Mouse (Mus musculus): ENCODE measurements at regions not wholly inside any gene's neighbourhood (a gene's known extent, or its start where the extent isn't known, plus 50 kb on each side); places are given as distances from the start of the nearest gene placed in this dataset.

DNA sequence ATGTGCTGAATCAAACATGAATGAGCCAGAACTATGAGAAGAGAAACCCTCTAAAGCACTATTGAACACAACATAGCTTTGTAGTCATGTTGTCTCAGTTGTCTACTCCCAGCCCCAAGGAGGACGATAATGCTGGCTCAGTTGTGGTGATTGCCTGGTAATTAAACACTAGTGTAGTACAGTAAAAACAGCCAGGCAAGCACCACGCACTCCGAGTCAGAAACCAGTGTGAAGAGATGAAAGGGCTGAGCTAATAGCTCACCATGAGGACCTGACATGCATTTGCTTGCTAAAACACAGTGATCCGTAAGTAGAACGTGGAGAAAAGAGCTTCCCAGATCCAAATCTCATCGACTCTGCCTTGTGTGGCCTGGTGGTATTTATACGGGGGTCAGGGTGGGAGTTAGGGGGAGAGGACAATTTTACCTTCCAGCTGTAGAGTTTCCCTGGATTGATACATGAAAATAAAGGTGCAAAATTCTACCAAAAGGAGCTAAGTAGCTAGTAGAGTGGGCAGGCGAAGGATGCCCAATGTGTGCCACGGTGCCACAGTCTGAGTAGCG lies 80.0 kb upstream of the Otx2 start:
- ATAC-seq (ENCODE audit: low TSS enrichment) = no peak

DNA sequence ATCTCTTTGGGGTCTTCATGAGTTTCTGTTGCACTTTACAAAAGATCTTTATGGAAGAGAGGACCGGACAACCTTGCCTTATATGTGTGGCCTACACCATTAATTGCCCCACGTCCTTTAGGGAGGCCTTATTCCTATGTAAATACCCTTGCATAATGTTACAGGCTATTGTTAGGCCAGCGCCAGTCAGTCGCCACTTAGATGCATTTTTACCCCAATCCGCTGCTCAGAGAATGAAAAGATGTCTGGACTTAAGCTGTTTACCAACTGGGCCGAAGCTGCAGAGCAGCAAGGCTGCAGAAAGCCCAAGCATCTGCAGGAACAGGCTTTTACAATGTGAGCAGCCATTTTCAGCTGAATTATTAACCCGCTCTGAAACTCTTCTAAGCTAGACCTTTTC lies 79.5 kb upstream of the Otx2 start:
- no peak for ATAC-seq (ENCODE audit: low TSS enrichment)

DNA sequence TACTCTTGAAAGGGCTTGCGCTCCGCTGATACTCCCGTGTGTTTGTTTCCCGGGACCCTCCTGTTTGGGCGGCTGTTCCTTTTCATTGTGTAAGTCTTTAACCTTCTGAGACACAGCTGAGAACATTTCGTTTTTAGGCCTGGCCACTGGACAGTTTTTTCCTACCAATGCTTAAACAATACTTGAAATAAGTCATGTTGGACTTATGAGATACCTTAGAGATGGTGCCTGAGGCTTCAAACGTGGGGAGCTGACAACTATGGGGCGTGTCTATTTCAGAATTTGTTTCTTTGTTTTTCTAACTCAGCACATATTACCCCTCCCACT lies 78.9 kb upstream of the Otx2 start:
- ATAC-seq (ENCODE audit: low TSS enrichment) = no peak

DNA sequence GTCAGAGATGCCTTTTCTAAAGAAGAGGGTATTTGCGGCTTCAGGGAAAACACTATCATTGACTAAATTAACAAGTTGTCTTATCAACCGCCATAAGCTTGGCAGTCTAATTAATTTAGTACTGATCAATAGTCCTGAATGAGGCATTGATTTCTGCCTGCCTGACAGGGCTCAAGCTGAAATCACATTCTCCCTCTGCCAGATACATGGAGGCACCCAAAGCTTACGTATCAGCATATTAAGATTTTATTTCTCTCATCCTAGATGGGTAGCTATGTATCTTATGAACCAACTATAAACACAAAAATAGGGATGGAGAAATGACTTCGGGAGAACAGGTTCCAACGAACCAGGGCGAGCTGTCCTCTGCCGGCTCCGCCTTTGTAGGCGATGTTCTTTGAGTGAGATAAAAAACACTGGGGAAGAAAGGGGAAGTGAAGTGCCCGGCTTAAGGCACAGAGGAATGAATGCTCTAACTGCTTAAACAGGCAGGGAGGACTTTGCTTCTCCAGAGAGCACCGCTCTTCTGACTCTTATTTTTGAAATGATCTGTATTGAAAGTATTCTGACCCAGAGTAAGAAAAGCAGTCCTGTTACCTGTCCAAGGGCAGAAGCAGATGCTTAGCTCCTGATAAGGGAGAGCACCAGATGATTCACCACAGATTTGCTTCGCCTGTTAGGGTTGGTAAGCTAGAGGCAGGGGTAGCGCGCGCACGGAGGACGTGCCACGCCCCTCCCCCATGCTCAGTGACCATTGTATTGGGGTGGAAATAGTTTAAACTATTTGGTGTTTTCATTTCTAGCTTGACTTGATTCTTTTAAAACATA lies 78.3 kb upstream of the Otx2 start:
- no peak; the same call in 1 of the 2 replicates for ATAC-seq (ENCODE audit: low TSS enrichment)

DNA sequence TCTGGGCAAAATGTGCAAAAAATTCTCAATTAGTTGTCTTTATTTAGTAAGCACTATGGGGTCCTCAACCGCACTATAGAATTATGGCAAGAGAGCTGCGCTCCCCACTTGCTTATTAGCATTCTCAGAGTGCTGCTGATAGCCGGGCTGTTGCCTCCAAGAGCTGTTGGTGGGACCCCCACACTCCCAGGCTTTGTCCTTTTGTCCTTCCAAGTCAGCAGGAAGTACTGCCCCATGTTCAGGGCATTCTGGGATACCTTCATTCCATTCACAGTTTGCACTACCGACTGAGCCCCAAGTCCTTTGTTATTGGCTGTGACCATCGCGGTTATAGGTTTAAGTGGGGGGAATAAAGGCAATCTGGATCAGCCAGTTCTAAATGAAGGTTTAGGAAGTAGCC lies 77.4 kb upstream of the Otx2 start:
- ATAC-seq (ENCODE audit: low TSS enrichment) = no peak

DNA sequence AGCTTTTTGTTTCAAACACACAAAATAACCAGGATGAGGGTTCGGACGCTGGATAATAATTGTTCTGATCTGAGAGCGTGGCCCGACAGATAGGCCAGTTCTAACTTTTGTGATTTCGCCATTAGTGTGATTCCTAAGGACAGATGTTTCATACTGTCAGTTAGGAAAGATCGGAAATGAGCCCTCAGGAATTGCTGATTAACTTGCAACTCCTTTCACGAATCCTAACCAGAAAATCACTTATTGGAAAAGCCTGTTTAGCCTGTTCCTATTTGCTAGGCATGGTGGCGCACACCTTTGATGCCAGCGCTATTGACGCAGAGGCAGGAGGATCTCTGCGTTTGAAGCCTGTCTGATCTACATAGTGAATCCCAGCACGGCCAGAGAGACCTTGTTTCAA lies 75.4 kb upstream of the Otx2 start:
- ATAC-seq (ENCODE audit: low TSS enrichment) = no peak

DNA sequence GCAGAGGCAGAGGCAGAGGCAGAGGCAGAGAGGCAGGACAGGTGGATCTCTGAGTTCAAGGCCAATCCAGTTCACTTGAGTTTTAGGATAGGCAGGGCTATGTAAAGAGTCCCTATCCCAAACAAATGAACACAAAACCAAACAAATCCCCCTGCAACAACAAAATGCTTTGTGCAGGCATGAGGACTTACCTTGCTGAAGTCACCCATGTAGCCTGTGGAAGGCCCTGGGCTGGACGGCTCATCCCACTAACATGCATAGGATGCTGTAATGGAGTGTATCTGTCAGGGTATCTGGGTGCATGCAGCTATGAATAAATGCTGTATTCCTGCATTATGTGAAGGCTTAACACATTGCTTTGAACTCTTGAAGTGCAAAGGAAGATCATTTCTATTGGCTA lies 74.3 kb upstream of the Otx2 start:
- ATAC-seq (ENCODE audit: low TSS enrichment) = no peak

DNA sequence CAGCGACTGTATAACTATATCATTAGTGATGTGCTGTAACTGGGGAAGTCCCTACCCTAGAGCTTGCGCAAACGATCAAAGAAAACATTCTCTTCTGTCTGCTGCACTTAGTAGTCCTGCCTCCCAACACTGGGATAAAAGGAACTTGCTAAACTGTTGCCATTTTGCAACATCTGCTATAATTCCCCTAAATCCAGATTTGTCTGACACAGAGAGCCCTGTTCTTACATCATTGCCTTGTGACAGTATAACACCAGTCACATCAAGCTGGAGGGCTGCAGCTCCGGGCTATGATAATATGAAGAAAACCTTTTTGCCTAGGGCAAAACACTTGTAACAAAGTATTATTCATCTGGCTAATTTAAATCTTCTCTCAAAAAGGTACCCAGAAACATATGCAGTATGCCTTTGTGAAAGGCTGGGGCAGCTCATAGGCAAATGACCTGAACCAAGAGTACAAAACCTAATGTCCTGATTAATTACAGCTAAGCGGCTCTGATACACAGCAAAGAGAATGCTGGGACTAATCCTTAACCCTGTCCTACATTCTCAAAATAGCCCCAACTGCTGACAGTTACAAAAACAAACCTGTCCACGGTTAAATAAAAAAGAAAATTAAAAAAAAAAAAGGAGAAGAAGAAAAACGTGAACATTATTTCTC lies 67.5 kb upstream of the Otx2 start:
- no peak for ATAC-seq (ENCODE audit: low TSS enrichment)

DNA sequence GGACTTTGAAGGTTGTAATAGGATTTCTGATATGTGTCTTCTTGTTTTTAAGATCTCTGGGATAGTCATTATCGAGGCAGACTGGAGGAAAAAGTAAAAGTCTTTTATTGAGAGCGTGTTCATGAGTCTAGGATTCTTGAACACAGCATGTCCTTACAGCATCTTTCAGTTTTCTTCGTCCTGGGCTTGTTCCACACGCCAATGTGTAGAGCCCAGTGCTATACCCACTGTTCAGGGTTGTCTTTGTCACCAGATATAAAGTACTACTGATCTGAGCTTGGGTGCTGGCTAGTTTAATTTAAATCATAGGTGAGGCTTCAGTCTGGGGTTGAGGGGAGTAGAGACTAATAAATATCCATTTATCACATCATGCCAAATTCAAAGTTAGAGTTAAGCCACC lies 65.5 kb upstream of the Otx2 start:
- ATAC-seq (ENCODE audit: low TSS enrichment) = no peak

DNA sequence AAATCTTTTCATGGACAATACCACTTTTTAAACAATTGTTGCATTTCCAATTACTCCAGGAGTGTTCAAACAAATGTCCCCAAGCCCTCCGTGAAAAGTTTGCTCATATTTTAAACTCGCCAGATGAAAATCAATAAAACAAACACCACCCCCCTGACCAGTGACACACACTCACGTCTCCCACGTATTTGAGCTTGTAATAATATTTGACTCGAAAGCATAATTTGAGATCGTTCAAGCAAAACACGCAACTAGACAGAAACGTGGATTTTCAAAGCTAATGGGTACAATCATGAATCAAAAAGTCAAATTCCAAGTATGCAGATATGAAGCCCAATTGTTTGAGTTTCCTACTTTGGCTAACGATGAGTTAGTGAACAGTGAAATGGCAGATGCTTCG lies 65.0 kb upstream of the Otx2 start:
- no peak for ATAC-seq (ENCODE audit: low TSS enrichment)

DNA sequence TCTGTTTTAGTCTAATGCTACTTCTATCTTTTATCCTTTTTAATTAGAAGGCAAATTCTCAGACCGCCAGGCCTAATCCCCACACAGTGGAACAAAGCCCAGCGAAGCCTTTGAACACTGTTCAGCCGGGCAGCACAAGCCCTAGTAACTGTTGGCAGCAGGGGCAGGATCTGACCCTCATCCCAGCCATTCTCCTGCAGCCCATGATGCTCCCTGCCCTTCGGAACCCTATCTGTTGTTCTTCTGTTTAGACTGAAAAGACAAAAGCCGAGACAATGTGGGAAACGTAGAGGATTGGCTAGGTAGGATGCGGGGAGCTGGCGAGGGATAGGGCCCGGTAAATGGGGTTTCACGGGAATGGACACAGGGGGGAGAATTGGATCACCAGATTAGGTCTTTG lies 64.6 kb upstream of the Otx2 start:
- ATAC-seq (ENCODE audit: low TSS enrichment) = no peak

DNA sequence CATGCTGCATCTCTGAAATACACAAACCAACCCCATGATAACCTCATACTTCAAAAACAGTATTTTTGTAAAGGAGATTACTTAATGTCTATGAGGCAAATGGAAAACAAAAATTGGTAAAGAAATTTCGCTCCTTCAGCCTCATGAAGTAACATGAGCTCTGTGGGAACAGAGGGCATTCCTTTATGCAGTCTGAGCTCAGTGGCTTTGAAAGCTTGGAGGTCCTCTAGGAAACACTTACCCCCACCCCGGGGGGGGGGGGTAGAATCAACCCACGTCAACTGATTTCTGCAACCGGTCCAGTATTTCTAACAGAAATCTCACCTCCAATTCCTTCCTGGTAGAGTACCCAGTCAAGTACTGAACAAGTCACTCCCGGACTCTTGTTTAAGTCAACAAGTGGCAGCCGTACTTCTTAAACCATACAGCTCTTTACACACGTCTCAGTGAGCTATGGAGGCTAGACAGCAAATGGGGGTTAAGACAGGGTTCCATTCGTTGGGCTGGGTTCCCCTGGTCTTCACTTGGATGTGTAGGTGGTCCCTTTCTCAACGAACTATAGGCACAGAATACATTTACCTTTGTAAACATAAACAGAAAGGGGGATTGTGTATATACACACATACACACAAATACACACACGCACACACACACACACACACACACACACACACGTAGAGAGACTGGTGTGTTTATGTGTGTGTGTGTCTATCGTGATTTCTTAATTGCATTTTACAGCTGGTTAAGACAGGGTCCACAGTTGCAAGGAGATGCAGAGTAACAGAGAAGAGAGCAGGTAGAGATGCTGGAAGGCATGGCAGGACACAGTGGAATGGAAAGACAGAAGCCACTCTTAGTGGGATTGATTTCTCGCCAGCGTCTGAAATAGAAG lies 63.6 kb upstream of the Otx2 start:
- ATAC-seq (ENCODE audit: low TSS enrichment) = no peak

DNA sequence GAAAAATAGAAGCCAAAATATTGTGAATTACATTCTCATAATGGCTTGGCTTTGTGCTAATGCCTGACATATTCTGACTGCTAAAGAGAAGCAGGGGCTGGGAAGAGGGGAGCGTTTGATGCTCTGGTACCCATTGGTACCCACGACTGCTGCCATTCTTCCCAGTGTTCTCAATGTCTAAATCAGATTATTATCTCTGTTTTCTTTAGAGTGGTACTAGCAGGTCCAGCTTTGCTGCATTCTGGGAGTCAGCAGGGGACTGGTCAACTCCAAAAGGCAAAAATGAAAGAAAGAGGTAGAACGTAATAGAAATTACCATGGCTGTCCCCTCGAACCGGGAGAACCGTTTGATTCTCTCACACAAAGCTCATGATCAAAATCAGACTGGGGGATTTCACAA lies 62.6 kb upstream of the Otx2 start:
- ATAC-seq (ENCODE audit: low TSS enrichment) = no peak

DNA sequence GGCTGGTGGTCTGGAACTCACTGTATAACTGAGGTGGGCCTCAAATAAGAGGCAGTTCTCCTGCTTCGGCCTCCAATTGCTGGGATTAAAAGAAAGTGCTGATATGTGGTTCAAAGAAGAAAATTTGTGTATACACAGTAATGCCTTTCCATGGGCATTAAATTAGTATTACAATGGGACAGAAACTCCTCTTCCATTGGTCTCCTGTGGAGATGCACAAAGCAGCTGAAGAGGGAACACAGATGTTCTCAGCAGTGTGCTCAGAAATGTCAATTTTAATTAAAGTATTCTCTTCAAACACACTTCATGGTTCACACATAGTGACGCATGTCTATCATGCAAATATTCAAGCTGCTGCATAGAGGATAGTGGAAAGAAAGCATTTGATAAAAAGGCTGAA lies 56.4 kb upstream of the Otx2 start:
- ATAC-seq (ENCODE audit: low TSS enrichment) = no peak

All from frontal cortex, adult (tissue).